Comparison of ENCODE assay signal across 9 mouse cellular contexts in genomic region chrX:73526410-73526887, GRCm38 (mm10). TPM values are rescaled to one million over a fixed set of nuclear protein-coding genes. Genes with fewer than 3 reads are reported as not detected.
DNase-seq lines count a peak whose midpoint lies in the region; ATAC-seq and TF ChIP-seq lines count a peak whose summit lies in the region.
"Had no signal": no experiment of that assay in that cellular context is flagged by ENCODE, and none has a peak within 500 bp of the region (broad histone marks: within the 10 kb centered on the region; RNA-seq: fewer than 3 reads in every experiment).

No protein-coding gene starts in this region.

- H3K27ac ChIP-seq in liver, embryonic 14.5 days = no peak overlapping the region
- no peak overlapping the region for H3K27ac ChIP-seq in heart, embryonic 15.5 days
- H3K27ac ChIP-seq: liver, embryonic 15.5 days had no signal

- no peak for ATAC-seq in liver, embryonic 14.5 days (ENCODE audit: insufficient read depth)
- 0 out of 2 replicates have a peak, but pooled peaks have one; percentile 47 for ATAC-seq in heart, embryonic 15.5 days (replicated peaks; ENCODE audit: insufficient number of reproducible peaks, insufficient read depth, low FRiP score, low read depth)

- H3K36me3 ChIP-seq in liver, embryonic 14.5 days (replicated peaks; ENCODE audit: control insufficient read depth, insufficient read depth, low read depth) = no peaks in the 10 kb centered on the region
- H3K36me3 ChIP-seq in heart, embryonic 15.5 days = no peaks in the 10 kb centered on the region
- no peaks in the 10 kb centered on the region for H3K36me3 ChIP-seq in splenic B cell, adult 2 months (ENCODE audit: control insufficient read depth, insufficient read depth, low read length, poor library complexity, severe bottlenecking)
- H3K36me3 ChIP-seq: liver, embryonic 15.5 days had no signal

- no peaks in the 10 kb centered on the region for H3K4me1 ChIP-seq in liver, embryonic 14.5 days (replicated peaks; ENCODE audit: control insufficient read depth in 2 of 2, insufficient read depth in 2 of 2, low read length in 1 of 2)
- H3K4me1 ChIP-seq in heart, embryonic 15.5 days (replicated peaks) = no peaks in the 10 kb centered on the region
- H3K4me1 ChIP-seq: liver, embryonic 15.5 days had no signal

- H3K27me3 ChIP-seq in liver, embryonic 14.5 days (ENCODE audit: control insufficient read depth, insufficient read depth, low read length) = no peaks in the 10 kb centered on the region
- no peaks in the 10 kb centered on the region; the same call in none of the 2 replicates for H3K27me3 ChIP-seq in heart, embryonic 15.5 days
- no peaks in the 10 kb centered on the region for H3K27me3 ChIP-seq in splenic B cell, adult 2 months (ENCODE audit: control insufficient read depth, insufficient read depth, low read length, poor library complexity, severe bottlenecking)

- no peaks in the 10 kb centered on the region for H3K9me3 ChIP-seq in liver, embryonic 14.5 days (ENCODE audit: control insufficient read depth, low read length)
- H3K9me3 ChIP-seq in heart, embryonic 15.5 days (replicated peaks) = no peaks in the 10 kb centered on the region
- H3K9me3 ChIP-seq: liver, embryonic 15.5 days had no signal

- no peak overlapping the region for H3K4me2 ChIP-seq in liver, embryonic 14.5 days (ENCODE audit: low read depth)
- H3K4me2 ChIP-seq in heart, embryonic 15.5 days = no peak overlapping the region
- H3K4me2 ChIP-seq: liver, embryonic 15.5 days had no signal

- DNase-seq in adrenal gland, adult (ENCODE audit: inconsistent age in 2 of 2, low spot score in 1 of 2) = peak; percentile 41 to 70
- DNase-seq in adrenal gland, postnatal 25 days = no peak
- no peak for DNase-seq in liver, embryonic 14.5 days (ENCODE audit: low read depth in 3 of 3, low spot score in 3 of 3)
- no peak for DNase-seq in liver
- DNase-seq in splenic B cell, adult 2 months (ENCODE audit: low read depth, low spot score) = peak; percentile 1
- DNase-seq in left cerebral cortex, postnatal 36 days (ENCODE audit: low spot score in 2 of 2) = no peak
- no peak for DNase-seq in layer of hippocampus, adult 18-20 months (ENCODE audit: low spot score in 2 of 2)

- TF ChIP-seq EP300 in liver, embryonic 14.5 days (IDR thresholded peaks at IDR 0.05; ENCODE audit: low read depth) = no peak

- TF ChIP-seq CTCF in liver, embryonic 14.5 days (IDR thresholded peaks at IDR 0.05; ENCODE audit: low read depth) = peak; percentile 31; the same call in 1 of the 2 replicates

- intact Hi-C loops in left cerebral cortex, postnatal 36 days (cut with DNase I) = no loop called here

- H3K9ac ChIP-seq in liver, embryonic 14.5 days (replicated peaks) = no peak overlapping the region
- no peak overlapping the region for H3K9ac ChIP-seq in heart, embryonic 15.5 days
- H3K9ac ChIP-seq: liver, embryonic 15.5 days had no signal

- WGBS in liver, embryonic 14.5 days (ENCODE audit: insufficient replicate concordance) = 39% methylated on average over 3 of the region's 3 CpGs
- 34% methylated on average over 3 of the region's 3 CpGs for WGBS in heart, embryonic 15.5 days

- no peak overlapping the region for H3K4me3 ChIP-seq in liver, embryonic 14.5 days (ENCODE audit: insufficient read depth in 1 of 2, low read depth in 2 of 2, low read length in 2 of 2)
- H3K4me3 ChIP-seq in heart, embryonic 15.5 days = no peak overlapping the region
- H3K4me3 ChIP-seq: liver, embryonic 15.5 days had no signal

RNA-seq across cellular contexts. Expression of gene Atp2b3, which starts 23.6 kb away (rescaled TPM):
- 38.1 and 43.3 TPM in 2 replicates for total RNA-seq in adrenal gland, postnatal 25 days (2021)
- polyA plus RNA-seq in liver, embryonic 14.5 days (2012; rRNA removed) = 0.01 TPM in 1 of 2 replicates, not detected in the other
- polyA plus RNA-seq in liver, embryonic 14.5 days (2014; fragmentation: Nextera tagmentation; extraction: Ambion mirVana) = not detected in 2 replicates
- 0.18 and 0.25 TPM in 2 replicates for polyA plus RNA-seq in heart, embryonic 15.5 days (2015; fragmentation: Nextera tagmentation; extraction: Ambion mirVana)
- total RNA-seq in left cerebral cortex, postnatal 36 days (2021) = 10 to 100 TPM; 95.2 to 98.6 TPM
- total RNA-seq in layer of hippocampus, adult 18-20 months (2021) = 100 to 1,000 TPM; 146 to 149 TPM

RNA-seq across cellular contexts. Expression of gene Bgn, which starts 43.0 kb away (rescaled TPM):
- total RNA-seq in adrenal gland, postnatal 25 days (2021) = 185 and 205 TPM in 2 replicates
- polyA plus RNA-seq in liver, embryonic 14.5 days (2012; rRNA removed) = 19.0 and 20.6 TPM in 2 replicates
- polyA plus RNA-seq in liver, embryonic 14.5 days (2014; fragmentation: Nextera tagmentation; extraction: Ambion mirVana) = 11.1 and 11.8 TPM in 2 replicates
- 110 and 151 TPM in 2 replicates for polyA plus RNA-seq in heart, embryonic 15.5 days (2015; fragmentation: Nextera tagmentation; extraction: Ambion mirVana)
- 10 to 100 TPM; 15.2 to 19.5 TPM for total RNA-seq in left cerebral cortex, postnatal 36 days (2021)
- total RNA-seq in layer of hippocampus, adult 18-20 months (2021) = 10 to 100 TPM; 12.0 to 12.6 TPM

Comparison
In these comparisons a context has a peak if more than half of its experiments do, and no peak if none do; other contexts are left out.
1. DNase-seq: peak in adrenal gland, adult (2 of 2) and splenic B cell, adult 2 months (single experiment); none in adrenal gland, postnatal 25 days (single experiment), liver, embryonic 14.5 days (0 of 3), liver (single experiment), left cerebral cortex, postnatal 36 days (0 of 2) and layer of hippocampus, adult 18-20 months (0 of 2).